Comparison of ENCODE assay signal across 9 mouse cellular contexts in the genomic region with DNA sequence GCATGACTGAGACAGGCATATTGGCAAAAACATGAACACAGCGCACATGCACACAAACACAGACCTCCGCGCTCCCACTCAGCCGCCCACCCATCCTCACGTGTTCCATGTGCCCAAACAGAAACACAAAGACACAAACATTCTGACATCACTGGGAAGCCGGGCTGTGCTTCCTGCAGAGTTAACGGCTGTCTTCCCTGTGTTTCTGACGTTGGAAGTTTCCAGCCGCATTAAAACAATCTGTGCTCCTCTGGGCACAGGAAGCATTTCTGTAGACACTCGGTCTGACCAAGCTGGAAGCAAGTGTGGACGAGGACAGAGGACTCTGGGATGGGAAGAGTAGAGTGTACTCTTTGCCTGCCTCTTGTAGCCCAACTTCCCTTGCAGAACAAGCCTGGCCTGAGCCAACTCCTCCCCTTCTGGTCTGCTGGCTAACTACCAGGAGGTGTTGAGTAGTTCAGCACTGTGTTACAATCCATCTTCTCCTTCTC.
DNase-seq lines count a peak whose midpoint lies in the region; ATAC-seq and TF ChIP-seq lines count a peak whose summit lies in the region.
"Had no signal": no experiment of that assay in that cellular context is flagged by ENCODE, and none has a peak within 500 bp of the region (broad histone marks: within the 10 kb centered on the region; RNA-seq: fewer than 3 reads in every experiment).

No protein-coding gene starts in this region.

- no peaks in the 10 kb centered on the region for H3K4me1 ChIP-seq in lung, postnatal 0 days (ENCODE audit: insufficient read depth, low read depth, low read length)
- H3K4me1 ChIP-seq in lung, adult 2 months (ENCODE audit: control insufficient read depth, insufficient read depth, low read length): no peaks in the 10 kb centered on the region
- H3K4me1 ChIP-seq in liver, postnatal 0 days (ENCODE audit: insufficient read depth): no peaks in the 10 kb centered on the region
- H3K4me1 ChIP-seq: liver, embryonic 13.5 days had no signal

- no peak overlapping the region for H3K4me2 ChIP-seq in lung, postnatal 0 days (replicated peaks; ENCODE audit: low read depth, low read length)
- no peak overlapping the region for H3K4me2 ChIP-seq in liver, postnatal 0 days (ENCODE audit: low read depth, low read length)
- H3K4me2 ChIP-seq: liver, embryonic 13.5 days had no signal

- H3K9ac ChIP-seq in lung, postnatal 0 days (replicated peaks; ENCODE audit: low read depth): no peak overlapping the region
- H3K9ac ChIP-seq in liver, postnatal 0 days (replicated peaks): no peak overlapping the region
- H3K9ac ChIP-seq: liver, embryonic 13.5 days had no signal

- TF ChIP-seq EP300 in lung, postnatal 0 days (IDR thresholded peaks at IDR 0.05): no peak
- TF ChIP-seq EP300 in liver, postnatal 0 days (IDR thresholded peaks at IDR 0.05; ENCODE audit: low read depth): no peak

- DNase-seq in lung, postnatal 0 days (ENCODE audit: low spot score): peak; percentile 38
- DNase-seq in lung, adult 2 months: no peak
- DNase-seq in layer of hippocampus, postnatal 25 days (ENCODE audit: extremely low spot score in 1 of 2, low spot score in 1 of 2): peak; percentile 35 to 56
- DNase-seq in retina, embryonic 14.5 days (ENCODE audit: low spot score): no peak
- DNase-seq in liver, postnatal 0 days: no peak
- DNase-seq: liver, embryonic 13.5 days had no signal

- TF ChIP-seq POLR2A in lung, adult 2 months (IDR thresholded peaks at IDR 0.05; ENCODE audit: borderline replicate concordance, extremely low read depth, low read depth, low read length): no peak

- no peaks in the 10 kb centered on the region for H3K36me3 ChIP-seq in lung, postnatal 0 days (ENCODE audit: insufficient read depth, low read length)
- no peaks in the 10 kb centered on the region for H3K36me3 ChIP-seq in liver, postnatal 0 days (replicated peaks; ENCODE audit: insufficient read depth, low read length)
- H3K36me3 ChIP-seq: liver, embryonic 13.5 days had no signal

- no peak overlapping the region for H3K27ac ChIP-seq in lung, postnatal 0 days (ENCODE audit: low read length)
- H3K27ac ChIP-seq in liver, postnatal 0 days (ENCODE audit: low read depth): no peak overlapping the region
- H3K27ac ChIP-seq: liver, embryonic 13.5 days had no signal

- no peak overlapping the region for H3K4me3 ChIP-seq in lung, postnatal 0 days (ENCODE audit: low read depth, low read length)
- no peak overlapping the region for H3K4me3 ChIP-seq in lung, adult 2 months (replicated peaks; ENCODE audit: extremely low read depth, low read depth, low read length)
- H3K4me3 ChIP-seq in liver, postnatal 0 days (ENCODE audit: low read depth, low read length): no peak overlapping the region
- H3K4me3 ChIP-seq: liver, embryonic 13.5 days; myocyte had no signal

- H3K9me3 ChIP-seq in lung, postnatal 0 days (ENCODE audit: low read length): no peaks in the 10 kb centered on the region
- H3K9me3 ChIP-seq in liver, postnatal 0 days (ENCODE audit: low read length): no peaks in the 10 kb centered on the region
- H3K9me3 ChIP-seq: liver, embryonic 13.5 days had no signal

- no peaks in the 10 kb centered on the region for H3K27me3 ChIP-seq in lung, postnatal 0 days (replicated peaks; ENCODE audit: insufficient read depth, low read length)
- no peaks in the 10 kb centered on the region for H3K27me3 ChIP-seq in liver, postnatal 0 days (ENCODE audit: insufficient read depth, low read length)
- H3K27me3 ChIP-seq: liver, embryonic 13.5 days had no signal

- no peak for TF ChIP-seq CTCF in lung, postnatal 0 days (IDR thresholded peaks at IDR 0.05)
- no peak for TF ChIP-seq CTCF in lung, adult 2 months (IDR thresholded peaks at IDR 0.05; ENCODE audit: insufficient read depth, low read length)
- TF ChIP-seq CTCF in liver, postnatal 0 days (IDR thresholded peaks at IDR 0.05; ENCODE audit: low read depth): no peak

- 48% methylated on average over 11 of the region's 11 CpGs for WGBS in lung, postnatal 0 days
- 45% methylated on average over 11 of the region's 11 CpGs for WGBS in lung, adult 2 months
- 57% methylated on average over 11 of the region's 11 CpGs for WGBS in liver, postnatal 0 days (ENCODE audit: insufficient replicate concordance)

- ATAC-seq in lung, postnatal 0 days: peak; percentile 30; the same call in 1 of the 2 replicates
- ATAC-seq in common myeloid progenitor, adult 5-6 weeks (replicated peaks; ENCODE audit: low read depth, poor library complexity, severe bottlenecking): 0 out of 2 replicates have a peak, but pooled peaks have one; percentile 11
- ATAC-seq in liver, postnatal 0 days: no peak
- ATAC-seq in erythroblast, adult 5-6 weeks (replicated peaks; ENCODE audit: low FRiP score, poor library complexity, severe bottlenecking): no peak

Comparison
In these comparisons a context has a peak if more than half of its experiments do, and no peak if none do; other contexts are left out.
1. DNase-seq: peak in lung, postnatal 0 days (single experiment) and layer of hippocampus, postnatal 25 days (2 of 2); none in lung, adult 2 months (single experiment), retina, embryonic 14.5 days (single experiment) and liver, postnatal 0 days (single experiment).
2. ATAC-seq: peak in lung, postnatal 0 days (single experiment) and common myeloid progenitor, adult 5-6 weeks (single experiment); none in liver, postnatal 0 days (single experiment) and erythroblast, adult 5-6 weeks (single experiment).